Mouse (Mus musculus) heart, embryonic 15.5 days (tissue): ENCODE results near the gene Olfr766-ps1. TPM values are rescaled to one million over a fixed set of nuclear protein-coding genes. Genes with fewer than 3 reads are reported as not detected.
"Not testable (repeated sequence)": the region's sequence is repeated elsewhere in the genome, so short reads cannot be mapped to it uniquely, and the experiment has no call there.

Experiments used
- ATAC-seq: fragments of 200-750 bp; cut with Nextera tagmentation; replicated peaks from 2 replicates; pipeline ENCODE4 v1.8.0; 2017; ENCODE audit warnings: low read depth, moderate TSS enrichment; ENCODE audit not compliant: insufficient number of reproducible peaks, insufficient read depth, low FRiP score
- H3K27ac ChIP-seq: fragments of 300-500 bp; sonication (generic); 2 replicates; pipeline ENCODE4 v1.5.1; 2015; ENCODE audit warnings: mild to moderate bottlenecking, inconsistent platforms
- H3K27me3 ChIP-seq: fragments of 300-500 bp; sonication (generic); 2 replicates; pipeline ENCODE4 v1.6.1; 2015; ENCODE audit warnings: inconsistent platforms
- H3K36me3 ChIP-seq: fragments of 300-500 bp; sonication (generic); 2 replicates; pipeline ENCODE4 v1.6.1; 2015; ENCODE audit warnings: mild to moderate bottlenecking, inconsistent platforms
- H3K4me1 ChIP-seq: fragments of 300-500 bp; sonication (generic); replicated peaks from 2 replicates; pipeline ENCODE4 v1.6.1; 2015; ENCODE audit warnings: inconsistent platforms
- H3K4me2 ChIP-seq: fragments of 300-500 bp; sonication (generic); 2 replicates; pipeline ENCODE4 v1.6.1; 2015; ENCODE audit warnings: inconsistent platforms, mild to moderate bottlenecking, moderate library complexity
- H3K4me3 ChIP-seq: fragments of 300-500 bp; sonication (generic); 2 replicates; pipeline ENCODE4 v1.5.1; 2015; ENCODE audit warnings: mild to moderate bottlenecking, inconsistent platforms
- H3K9ac ChIP-seq: fragments of 300-500 bp; sonication (generic); 2 replicates; pipeline ENCODE4 v1.6.1; 2015; ENCODE audit warnings: mild to moderate bottlenecking, inconsistent platforms
- H3K9me3 ChIP-seq: fragments of 300-500 bp; sonication (generic); replicated peaks from 2 replicates; pipeline ENCODE4 v1.6.1; 2016; ENCODE audit warnings: inconsistent platforms
- WGBS: fragments of 180-500 bp; shearing (Covaris S2); methylation state at CpG from one replicate; pipeline ENCODE4 v1.1.7; 2015; ENCODE audit warnings: mixed read lengths; 5-methylcytosine and 5-hydroxymethylcytosine counted together
- polyA plus RNA-seq: library from polyadenylated mRNA; unstranded; fragments of >200 nt; fragmentation: Nextera tagmentation; extraction: Ambion mirVana; gene quantifications from 2 replicates; pipeline ENCODE4 v1.2.1, GENCODE M21; 2015

The Olfr766-ps1 gene
- polyA plus RNA-seq = not detected in 2 replicates

DNA sequence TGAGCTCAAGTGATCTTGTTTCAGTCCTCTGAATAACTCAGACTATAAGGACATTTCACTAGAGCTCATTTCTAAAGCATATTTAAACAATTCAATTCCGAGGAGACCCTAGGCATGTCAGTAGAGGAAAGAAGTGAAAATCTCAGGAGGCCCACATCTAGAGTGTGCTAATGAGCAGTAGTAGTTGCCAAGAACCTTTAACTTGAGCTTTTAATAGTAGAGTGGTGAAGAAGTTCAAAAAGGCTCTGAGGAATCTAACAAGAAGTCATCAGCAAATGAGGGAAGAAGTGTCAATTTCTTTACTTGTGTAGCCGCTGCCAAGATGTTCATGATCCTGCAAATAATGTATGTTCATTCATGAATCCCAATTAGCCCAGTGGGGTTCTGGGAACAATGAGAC, at the start of gene Olfr766-ps1:
Gene Olfr766-ps1, minus strand, starts transcription at position 101 of the 400 bp plus-strand sequence.
- Histone ChIP-seq H3K27me3 (no peaks in the 10 kb centered on the region), H3K9ac (no peak within 1 kb of the TSS), H3K9me3 (no peaks in the 10 kb centered on the region), H3K4me1 (no peaks in the 10 kb centered on the region), H3K4me2 (no peak within 1 kb of the TSS), H3K36me3 (no peaks in the 10 kb centered on the region), H3K27ac (no peak within 1 kb of the TSS), H3K4me3 (no peak within 1 kb of the TSS)
- WGBS = 76% methylated on average over 2 of the region's 2 CpGs
- no peak for ATAC-seq

- no peak within 1 kb of the TSS for H3K4me3 ChIP-seq
- H3K4me1 ChIP-seq = no peaks in the 10 kb centered on the region
- H3K9ac ChIP-seq = no peak within 1 kb of the TSS
- no peak within 1 kb of the TSS for H3K27ac ChIP-seq
- no peaks in the 10 kb centered on the region for H3K36me3 ChIP-seq
- ATAC-seq = no peak
- H3K9me3 ChIP-seq = no peaks in the 10 kb centered on the region
- no peaks in the 10 kb centered on the region for H3K27me3 ChIP-seq
- no peak within 1 kb of the TSS for H3K4me2 ChIP-seq
- WGBS = 82% methylated on average over 2 of the region's 2 CpGs
These were observed 49.0 kb upstream of the Olfr766-ps1 start, which contains the start of gene Olfr769 for GRCm38 (mm10) chr10:129117761-129118160. Olfr769 (minus strand) TSS chr10:129117861.

- no peak for ATAC-seq
- H3K36me3 ChIP-seq = no peaks in the 10 kb centered on the region
- no peak overlapping the region for H3K4me3 ChIP-seq
- no peak overlapping the region for H3K9ac ChIP-seq
- no peak overlapping the region for H3K4me2 ChIP-seq
- peaks cover 8% of the 10 kb centered on the region; the same call in 1 of the 2 replicates for H3K9me3 ChIP-seq
- H3K27ac ChIP-seq = no peak overlapping the region
- H3K27me3 ChIP-seq = no peaks in the 10 kb centered on the region
- H3K4me1 ChIP-seq = no peaks in the 10 kb centered on the region
- WGBS = 95% methylated on average over 3 of the region's 3 CpGs
These were observed 46.4 kb upstream of the Olfr766-ps1 start for GRCm38 (mm10) chr10:129115146-129115545.

GRCm38 (mm10) chr10:129101231-129101630, 32.5 kb upstream of the Olfr766-ps1 start:
- H3K4me1 ChIP-seq = no peaks in the 10 kb centered on the region
- H3K9ac ChIP-seq = no peak overlapping the region
- no peaks in the 10 kb centered on the region for H3K36me3 ChIP-seq
- WGBS = 36% methylated on average over 3 of the region's 3 CpGs
- no peak overlapping the region for H3K27ac ChIP-seq
- no peaks in the 10 kb centered on the region for H3K27me3 ChIP-seq
- no peak overlapping the region for H3K4me2 ChIP-seq
- ATAC-seq = no peak
- H3K9me3 ChIP-seq = no peaks in the 10 kb centered on the region
- H3K4me3 ChIP-seq = no peak overlapping the region

DNA sequence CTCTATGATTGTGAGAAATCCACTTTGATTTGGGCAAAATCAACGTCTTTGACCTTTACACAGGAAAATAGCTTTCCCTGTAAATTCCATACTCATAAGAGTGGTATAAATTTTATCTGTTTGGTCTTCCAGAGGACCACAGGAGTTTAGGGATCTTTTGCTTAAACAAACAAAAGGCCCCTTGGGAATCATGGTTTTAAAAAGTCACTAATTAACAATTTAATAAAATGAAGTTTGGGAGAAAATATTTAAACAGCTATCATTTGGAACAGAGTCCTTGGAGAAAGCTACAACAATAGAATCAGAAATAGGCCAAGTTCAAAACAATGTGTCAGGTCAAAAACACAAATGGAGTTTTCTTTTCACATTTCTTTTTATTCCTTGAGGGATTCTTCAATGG, 30.5 kb upstream of the Olfr766-ps1 start, which contains the start of gene Olfr768:
Gene Olfr768, minus strand, starts transcription at position 101 of the 400 bp plus-strand sequence.
- no peaks in the 10 kb centered on the region for H3K4me1 ChIP-seq
- no peaks in the 10 kb centered on the region for H3K9me3 ChIP-seq
- no peak within 1 kb of the TSS for H3K9ac ChIP-seq
- ATAC-seq = no peak
- H3K4me3 ChIP-seq = no peak within 1 kb of the TSS
- 53% methylated on average over 1 of the region's 1 CpGs for WGBS
- no peaks in the 10 kb centered on the region for H3K27me3 ChIP-seq
- no peaks in the 10 kb centered on the region for H3K36me3 ChIP-seq
- no peak within 1 kb of the TSS for H3K27ac ChIP-seq
- no peak within 1 kb of the TSS for H3K4me2 ChIP-seq

GRCm38 (mm10) chr10:129082810-129083209, 14.0 kb upstream of the Olfr766-ps1 start, which contains the start of gene Olfr767:
Olfr767 (minus strand) TSS chr10:129082910.
- not testable (repeated sequence) for H3K9me3 ChIP-seq, H3K4me2 ChIP-seq, H3K4me1 ChIP-seq, H3K4me3 ChIP-seq, H3K27me3 ChIP-seq, ATAC-seq, H3K9ac ChIP-seq, H3K36me3 ChIP-seq, H3K27ac ChIP-seq

DNA sequence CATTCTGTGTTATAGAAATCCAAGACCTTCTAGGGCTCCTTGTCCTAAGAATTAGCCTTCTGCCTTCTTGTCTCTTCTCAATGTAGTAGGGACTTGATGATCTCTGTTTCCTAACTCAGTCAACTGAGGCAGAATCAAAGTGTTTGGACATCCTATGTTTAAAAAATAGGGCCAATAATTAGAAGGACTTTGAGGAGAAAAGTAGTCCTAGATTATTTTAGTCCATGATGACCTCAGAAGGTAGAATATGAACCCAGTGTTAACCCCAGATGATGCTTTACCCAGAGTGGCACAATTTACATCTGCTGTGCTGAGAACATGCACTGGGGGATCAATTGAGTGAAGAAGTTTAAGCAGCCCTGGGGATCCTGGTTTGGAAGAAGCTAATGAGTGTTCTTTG, 18.9 kb downstream of the Olfr766-ps1 start, which contains the start of gene Olfr765:
Gene Olfr765, minus strand, starts transcription at position 101 of the 400 bp plus-strand sequence.
- not testable (repeated sequence) for H3K36me3 ChIP-seq, H3K27me3 ChIP-seq, H3K4me1 ChIP-seq, H3K9ac ChIP-seq, H3K4me3 ChIP-seq, H3K27ac ChIP-seq, H3K4me2 ChIP-seq, H3K9me3 ChIP-seq, ATAC-seq

DNA sequence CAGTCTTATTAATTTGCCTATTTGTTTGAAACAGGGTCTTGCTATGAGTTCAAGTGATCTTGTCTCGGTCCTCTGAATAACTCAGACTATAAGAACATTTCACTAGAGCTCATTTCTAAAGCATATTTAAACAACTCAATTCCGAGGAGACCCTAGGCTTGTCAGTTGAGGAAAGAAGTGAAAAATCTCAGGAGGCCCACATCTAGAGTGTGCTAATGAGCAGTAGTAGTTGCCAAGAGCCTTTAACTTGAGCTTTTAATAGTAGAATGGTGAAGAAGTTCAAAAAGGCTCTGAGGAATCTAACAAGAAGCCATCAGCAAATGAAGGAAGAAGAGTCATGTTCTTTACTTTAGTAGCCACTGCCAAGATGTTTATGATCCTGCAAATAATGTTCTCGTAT, 29.0 kb downstream of the Olfr766-ps1 start, which contains the start of gene Olfr764-ps1:
Gene Olfr764-ps1, minus strand, starts transcription at position 101 of the 400 bp plus-strand sequence.
- no peak within 1 kb of the TSS for H3K4me2 ChIP-seq
- ATAC-seq = no peak
- no peak within 1 kb of the TSS for H3K27ac ChIP-seq
- no peaks in the 10 kb centered on the region for H3K27me3 ChIP-seq
- WGBS = 71% methylated on average over 3 of the region's 3 CpGs
- no peaks in the 10 kb centered on the region for H3K9me3 ChIP-seq
- no peaks in the 10 kb centered on the region for H3K4me1 ChIP-seq
- no peak within 1 kb of the TSS for H3K4me3 ChIP-seq
- H3K9ac ChIP-seq = no peak within 1 kb of the TSS
- H3K36me3 ChIP-seq = no peaks in the 10 kb centered on the region

- Histone ChIP-seq H3K4me1 (no peaks in the 10 kb centered on the region), H3K27me3 (no peaks in the 10 kb centered on the region), H3K36me3 (no peaks in the 10 kb centered on the region), H3K4me3 (no peak overlapping the region), H3K9ac (no peak overlapping the region), H3K9me3 (no peaks in the 10 kb centered on the region), H3K4me2 (no peak overlapping the region), H3K27ac (no peak overlapping the region)
- no peak for ATAC-seq
- WGBS = 69% methylated on average over 2 of the region's 2 CpGs
These were observed 40.4 kb downstream of the Olfr766-ps1 start for GRCm38 (mm10) chr10:129028343-129028742.

DNA sequence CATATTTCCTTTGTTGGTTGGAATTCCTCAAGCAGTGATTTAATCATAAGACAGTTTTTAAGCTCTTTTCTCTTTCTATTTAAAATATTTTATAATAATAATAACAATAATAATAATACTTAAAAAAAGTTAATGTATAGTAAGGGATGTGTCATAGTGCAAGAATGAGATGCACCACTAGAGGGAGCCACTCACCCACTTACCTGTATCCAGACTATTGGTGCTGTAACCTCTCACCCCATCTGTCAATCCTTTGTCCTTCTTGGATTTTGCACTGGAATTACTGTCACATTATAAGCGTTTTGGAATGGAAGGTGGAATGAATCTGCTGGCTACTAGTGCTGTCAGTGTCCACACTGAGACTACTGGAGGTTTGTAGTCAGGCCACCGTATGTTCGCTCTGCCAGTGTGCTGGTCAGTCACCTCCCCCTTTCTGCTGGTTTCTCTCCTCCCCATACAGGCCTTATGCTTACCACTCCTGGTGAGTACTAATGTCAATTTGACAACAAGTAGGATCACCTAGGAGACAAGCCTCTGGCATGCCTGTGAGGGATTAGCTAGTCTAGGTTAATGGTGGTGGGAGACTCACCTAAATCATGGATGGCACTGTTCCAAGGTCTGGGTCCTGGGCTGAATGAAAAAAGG, 42.6 kb downstream of the Olfr766-ps1 start:
- Histone ChIP-seq H3K27me3 (no peaks in the 10 kb centered on the region), H3K4me3 (no peak overlapping the region), H3K4me1 (no peaks in the 10 kb centered on the region), H3K9me3 (no peaks in the 10 kb centered on the region), H3K9ac (no peak overlapping the region), H3K36me3 (no peaks in the 10 kb centered on the region), H3K4me2 (no peak overlapping the region), H3K27ac (no peak overlapping the region)
- ATAC-seq = no peak
- 61% methylated on average over 3 of the region's 3 CpGs for WGBS

DNA sequence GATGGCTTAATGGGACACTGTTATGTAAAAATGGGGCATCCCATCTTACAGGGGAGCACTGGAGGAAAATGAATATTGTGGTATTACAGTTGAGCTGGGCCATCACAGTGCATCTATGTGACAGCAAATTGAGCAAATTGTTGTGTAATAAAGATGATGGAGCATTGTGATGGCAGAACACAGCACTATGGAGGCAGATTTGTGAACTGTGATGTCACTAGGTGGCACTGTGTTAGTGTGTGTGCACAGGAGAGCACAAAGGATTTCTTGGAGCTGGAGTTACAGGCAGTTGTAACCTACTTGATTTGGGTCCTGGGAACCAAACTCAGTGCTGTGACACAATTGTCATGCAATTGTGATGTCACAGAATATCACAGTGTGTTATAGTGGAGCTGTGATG, 45.5 kb downstream of the Olfr766-ps1 start:
- H3K36me3 ChIP-seq = no peaks in the 10 kb centered on the region
- ATAC-seq = no peak
- no peaks in the 10 kb centered on the region for H3K4me1 ChIP-seq
- no peak overlapping the region for H3K4me3 ChIP-seq
- H3K9ac ChIP-seq = no peak overlapping the region
- no peak overlapping the region for H3K27ac ChIP-seq
- H3K9me3 ChIP-seq = no peaks in the 10 kb centered on the region
- H3K4me2 ChIP-seq = no peak overlapping the region
- H3K27me3 ChIP-seq = no peaks in the 10 kb centered on the region

DNA sequence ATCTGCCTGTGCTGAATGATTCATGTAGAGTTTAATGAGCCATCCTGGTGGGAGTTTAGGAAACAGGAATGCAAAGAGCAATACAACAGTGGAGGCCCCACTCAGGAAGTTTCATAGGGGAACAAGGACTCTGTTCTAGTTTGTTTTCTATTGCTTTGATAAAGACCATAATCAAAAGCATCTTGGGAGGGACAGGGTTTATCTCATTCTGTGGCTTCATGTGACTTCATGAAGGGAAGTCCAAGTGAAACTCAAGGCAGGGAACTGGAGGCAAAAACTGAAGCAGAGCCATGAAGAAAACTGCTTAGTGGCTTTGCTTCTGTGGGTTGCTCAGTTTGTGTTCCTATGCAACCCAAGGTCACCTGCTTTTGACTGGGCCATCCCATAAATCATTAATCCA, 54.3 kb downstream of the Olfr766-ps1 start:
- H3K9me3 ChIP-seq = no peaks in the 10 kb centered on the region
- ATAC-seq = no peak

More for the DNA sequence above, 54.3 kb downstream of the Olfr766-ps1 start:
- Histone ChIP-seq H3K36me3 (no peaks in the 10 kb centered on the region), H3K4me2 (no peak overlapping the region), H3K27ac (no peak overlapping the region), H3K9ac (no peak overlapping the region), H3K4me1 (no peaks in the 10 kb centered on the region), H3K4me3 (no peak overlapping the region), H3K27me3 (no peaks in the 10 kb centered on the region)
